Mouse (Mus musculus) ES-Bruce4 (cell line): ENCODE results near the gene Gcc1.

Source experiments
- CTCF ChIP-seq: IDR thresholded peaks from one replicate; pipeline ENCODE4 v1.8.1; 2011; ENCODE audit warnings: low read depth, low read length
- EP300 ChIP-seq: IDR thresholded peaks from 2 replicates; pipeline ENCODE4 v1.6.1; 2011; ENCODE audit warnings: low read depth, low read length; ENCODE audit not compliant: insufficient read depth
- POLR2A ChIP-seq: IDR thresholded peaks from one replicate; pipeline ENCODE4 v1.8.1; 2011; ENCODE audit warnings: low read length; ENCODE audit not compliant: insufficient read depth

DNA sequence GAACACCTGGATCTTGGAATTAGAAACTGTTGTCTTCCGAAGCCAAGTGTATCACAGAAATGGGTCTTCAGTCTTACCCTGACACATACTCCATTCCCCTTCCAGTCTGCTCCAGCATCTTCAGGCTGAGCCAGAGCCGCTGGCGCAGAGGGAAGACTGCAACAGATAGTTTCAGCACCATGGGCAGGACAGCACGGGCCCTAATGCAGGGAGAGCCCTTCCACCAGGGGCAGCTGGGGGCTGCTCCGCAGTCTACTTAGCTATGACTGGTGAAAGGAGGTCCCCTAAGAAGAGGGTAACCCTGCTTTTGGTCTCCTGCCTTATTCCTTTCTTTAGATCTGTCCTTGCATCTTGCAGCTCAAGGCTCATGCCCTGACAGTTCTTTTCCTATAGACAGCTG lies 22.3 kb upstream of the Gcc1 start:
- peak; percentile 1 for TF ChIP-seq CTCF
- TF ChIP-seq POLR2A = no peak
- TF ChIP-seq EP300 = no peak
